Mouse (Mus musculus): ENCODE measurements around the gene Rpl15. TPM values are rescaled to one million over a fixed set of nuclear protein-coding genes. Genes with fewer than 3 reads are reported as not detected.

Rpl15 gene
- 224 and 240 TPM in 2 replicates for polyA plus RNA-seq (2015; fragmentation: Nextera tagmentation; extraction: Ambion mirVana)

DNA sequence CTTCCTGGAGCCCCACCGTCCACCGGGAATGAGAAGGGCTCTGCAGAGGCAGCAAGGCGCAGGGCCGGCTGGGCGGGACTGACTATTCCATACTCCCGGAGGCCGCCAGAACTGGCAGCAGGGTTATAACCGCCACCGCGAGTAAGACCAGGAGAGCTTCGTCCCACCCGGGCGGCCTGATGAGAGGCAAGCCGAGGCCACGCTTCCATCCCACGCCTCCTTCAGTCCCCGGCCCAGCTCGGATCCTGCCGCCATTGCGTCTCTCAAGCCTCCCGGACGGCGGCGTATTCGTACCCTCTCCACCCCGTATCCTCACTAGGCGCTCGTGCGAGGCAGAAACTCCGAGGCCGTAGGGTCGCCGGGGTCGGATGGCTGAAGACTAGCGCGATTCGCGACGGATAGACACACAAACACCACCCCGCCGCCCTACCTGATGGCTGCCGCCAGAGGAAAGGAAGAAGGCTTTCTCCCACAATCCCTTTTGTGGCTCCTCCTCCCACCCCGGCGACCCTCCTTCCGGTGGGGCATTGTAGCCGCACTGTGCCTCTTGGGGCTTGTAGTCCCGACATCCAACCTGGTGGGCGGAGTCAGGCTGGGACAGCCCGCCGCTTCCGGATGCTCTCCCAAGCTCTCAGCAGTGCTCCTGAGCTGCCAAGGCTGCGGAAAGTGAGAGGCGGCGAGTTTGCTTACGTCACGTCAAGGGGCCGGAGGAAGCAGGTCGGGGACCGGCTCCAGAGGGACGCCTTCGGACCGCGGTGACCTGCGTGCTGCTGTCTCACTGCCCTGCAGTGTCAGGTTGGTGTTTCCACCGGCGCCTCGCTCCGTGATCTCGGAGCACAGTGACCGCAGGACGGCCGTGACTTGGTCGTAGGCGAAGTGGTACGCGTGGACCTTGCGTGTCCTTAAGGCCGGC lies at the start of gene Rpl15, which contains the start of gene Nkiras1:
Gene Rpl15, minus strand, starts transcription at position 863 of the 913 bp plus-strand sequence.
Gene Nkiras1, plus strand, starts transcription at position 608 of the 913 bp plus-strand sequence.
- Histone ChIP-seq H3K27me3 (ENCODE audit: insufficient read depth, low read length) (no peaks in the 10 kb centered on the region), H3K4me2 (ENCODE audit: low read depth, low read length) (peak within 1 kb of the TSS; percentile 68), H3K9me3 (ENCODE audit: low read length) (no peaks in the 10 kb centered on the region), H3K4me1 (ENCODE audit: insufficient read depth) (peaks cover 5% of the 10 kb centered on the region; the same call in 1 of the 2 replicates), H3K9ac (replicated peaks) (peak within 1 kb of the TSS; percentile 85), H3K4me3 (ENCODE audit: low read depth, low read length) (peak within 1 kb of the TSS; percentile 72), H3K36me3 (replicated peaks; ENCODE audit: insufficient read depth, low read length) (peaks cover 12% of the 10 kb centered on the region), H3K27ac (ENCODE audit: low read depth) (peak within 1 kb of the TSS; percentile 83)
- WGBS (ENCODE audit: insufficient replicate concordance) = 0% methylated on average over 75 of the region's 78 CpGs
- DNase-seq (peak; percentile 98), ATAC-seq (peak; percentile 99)
- TF ChIP-seq EP300 (IDR thresholded peaks at IDR 0.05; ENCODE audit: low read depth) = no peak
- TF ChIP-seq CTCF (IDR thresholded peaks at IDR 0.05; ENCODE audit: low read depth) = peak; percentile 19

DNA sequence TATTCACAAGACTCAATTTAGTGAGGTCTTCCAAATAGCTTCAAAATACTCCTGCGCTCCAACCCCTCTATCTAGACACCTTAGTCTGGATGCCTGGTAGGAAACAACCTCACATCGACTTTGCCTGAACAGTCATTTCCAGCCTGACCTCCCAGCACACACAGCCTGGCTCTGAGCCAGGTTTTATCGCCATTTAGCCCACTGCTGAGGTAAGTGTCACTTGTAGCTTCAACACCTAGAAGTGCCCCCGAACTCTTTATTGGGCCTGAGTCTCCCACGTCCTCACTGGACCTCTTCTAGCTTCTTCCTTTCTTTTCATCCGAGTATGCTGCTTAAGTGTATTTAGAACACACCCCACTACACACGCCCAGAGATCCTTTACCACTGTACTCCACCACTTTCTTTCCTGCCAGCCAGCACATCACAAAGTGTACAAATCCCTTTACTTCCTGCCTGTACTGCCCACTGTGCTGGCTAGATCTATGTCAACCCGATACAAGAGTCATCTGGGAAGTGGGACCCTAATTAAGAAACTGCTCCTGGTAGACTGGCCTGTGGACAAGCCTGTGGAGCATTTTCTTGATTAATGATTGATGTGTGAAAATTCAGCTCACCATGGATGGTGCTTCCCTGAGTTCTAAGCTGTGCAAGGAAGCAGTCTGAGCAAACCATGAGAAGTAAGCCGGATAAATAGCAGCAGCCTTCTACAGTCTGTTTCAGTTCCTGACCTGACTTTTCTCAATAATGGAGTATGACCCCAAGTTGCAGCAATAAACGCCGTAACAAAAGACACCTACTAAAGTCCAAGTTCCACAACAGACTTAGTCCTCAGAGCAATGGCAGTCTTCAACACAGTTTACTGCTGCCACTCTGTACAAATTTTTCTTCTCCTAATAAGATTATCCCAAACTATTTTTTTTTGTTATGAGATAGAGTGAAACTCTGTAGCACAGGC lies 46.5 kb upstream of the Rpl15 start:
- Histone ChIP-seq H3K27me3 (ENCODE audit: insufficient read depth, low read length) (no peaks in the 10 kb centered on the region), H3K4me1 (ENCODE audit: insufficient read depth) (0 out of 2 replicates have a peak, but pooled peaks cover 3% of the 10 kb centered on the region), H3K4me3 (ENCODE audit: low read depth, low read length) (no peak overlapping the region), H3K4me2 (ENCODE audit: low read depth, low read length) (no peak overlapping the region), H3K9me3 (ENCODE audit: low read length) (no peaks in the 10 kb centered on the region), H3K9ac (replicated peaks) (no peak overlapping the region), H3K27ac (ENCODE audit: low read depth) (peak overlapping the region; percentile 20; the same call in 1 of the 2 replicates), H3K36me3 (replicated peaks; ENCODE audit: insufficient read depth, low read length) (0 out of 2 replicates have a peak, but pooled peaks cover 4% of the 10 kb centered on the region)
- peak; percentile 40 for DNase-seq
- TF ChIP-seq CTCF (IDR thresholded peaks at IDR 0.05; ENCODE audit: low read depth) (no peak), EP300 (IDR thresholded peaks at IDR 0.05; ENCODE audit: low read depth) (no peak)
- 57% methylated on average over 11 of the region's 11 CpGs for WGBS (ENCODE audit: insufficient replicate concordance)
- ATAC-seq = peak; percentile 62

DNA sequence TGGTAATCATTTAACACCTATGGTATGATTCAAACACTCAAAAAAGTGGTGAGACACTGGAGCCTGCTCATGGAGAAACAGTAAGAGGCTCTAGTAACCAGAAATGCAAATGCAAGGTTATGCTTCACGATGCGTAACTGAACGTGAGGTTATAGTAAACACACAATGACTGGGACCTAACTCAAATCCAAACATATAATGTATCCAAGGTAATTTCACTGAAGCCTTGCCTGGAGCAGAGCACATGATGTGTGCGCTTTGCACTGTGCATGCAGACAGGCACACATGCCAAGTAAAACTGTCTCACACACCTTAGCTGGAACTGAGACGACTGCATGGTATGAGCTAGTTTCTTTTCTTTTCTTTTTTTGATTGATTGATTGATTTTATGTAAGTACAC lies 33.0 kb upstream of the Rpl15 start:
- Histone ChIP-seq H3K4me1 (ENCODE audit: insufficient read depth) (peaks cover 12% of the 10 kb centered on the region; the same call in 1 of the 2 replicates), H3K27ac (ENCODE audit: low read depth) (no peak overlapping the region), H3K36me3 (replicated peaks; ENCODE audit: insufficient read depth, low read length) (peaks cover 2% of the 10 kb centered on the region; the same call in 1 of the 2 replicates), H3K4me3 (ENCODE audit: low read depth, low read length) (no peak overlapping the region), H3K9ac (replicated peaks) (no peak overlapping the region), H3K9me3 (ENCODE audit: low read length) (no peaks in the 10 kb centered on the region), H3K4me2 (ENCODE audit: low read depth, low read length) (no peak overlapping the region), H3K27me3 (ENCODE audit: insufficient read depth, low read length) (no peaks in the 10 kb centered on the region)
- no peak for DNase-seq
- TF ChIP-seq EP300 (IDR thresholded peaks at IDR 0.05; ENCODE audit: low read depth) = no peak
- 79% methylated on average over 5 of the region's 5 CpGs for WGBS (ENCODE audit: insufficient replicate concordance)
- ATAC-seq = no peak

- Histone ChIP-seq H3K27ac (ENCODE audit: low read depth) (no peak overlapping the region), H3K4me2 (ENCODE audit: low read depth, low read length) (no peak overlapping the region), H3K9me3 (ENCODE audit: low read length) (no peaks in the 10 kb centered on the region), H3K9ac (replicated peaks) (no peak overlapping the region), H3K27me3 (ENCODE audit: insufficient read depth, low read length) (no peaks in the 10 kb centered on the region), H3K36me3 (replicated peaks; ENCODE audit: insufficient read depth, low read length) (peaks cover 2% of the 10 kb centered on the region; the same call in 1 of the 2 replicates), H3K4me3 (ENCODE audit: low read depth, low read length) (no peak overlapping the region), H3K4me1 (ENCODE audit: insufficient read depth) (peaks cover 12% of the 10 kb centered on the region; the same call in 1 of the 2 replicates)
- ATAC-seq = no peak
- no peak for TF ChIP-seq EP300 (IDR thresholded peaks at IDR 0.05; ENCODE audit: low read depth)
- TF ChIP-seq CTCF (IDR thresholded peaks at IDR 0.05; ENCODE audit: low read depth) = no peak
- no peak for DNase-seq
- 67% methylated on average over 4 of the region's 4 CpGs for WGBS (ENCODE audit: insufficient replicate concordance)
Observed at GRCm38 (mm10) chr14:18303262-18303661, 32.1 kb upstream of the Rpl15 start.

GRCm38 (mm10) chr14:18302750-18303149 lies 31.6 kb upstream of the Rpl15 start:
- no peak overlapping the region for H3K4me2 ChIP-seq (ENCODE audit: low read depth, low read length)
- no peak for ATAC-seq
- H3K36me3 ChIP-seq (replicated peaks; ENCODE audit: insufficient read depth, low read length) = peaks cover 2% of the 10 kb centered on the region; the same call in 1 of the 2 replicates
- TF ChIP-seq EP300 (IDR thresholded peaks at IDR 0.05; ENCODE audit: low read depth) (no peak), CTCF (IDR thresholded peaks at IDR 0.05; ENCODE audit: low read depth) (no peak)
- no peak for DNase-seq
- no peak overlapping the region for H3K9ac ChIP-seq (replicated peaks)
- no peak overlapping the region for H3K4me3 ChIP-seq (ENCODE audit: low read depth, low read length)
- H3K4me1 ChIP-seq (ENCODE audit: insufficient read depth) = peaks cover 12% of the 10 kb centered on the region; the same call in 1 of the 2 replicates
- 70% methylated on average over 3 of the region's 3 CpGs for WGBS (ENCODE audit: insufficient replicate concordance)
- H3K27ac ChIP-seq (ENCODE audit: low read depth) = no peak overlapping the region
- no peaks in the 10 kb centered on the region for H3K9me3 ChIP-seq (ENCODE audit: low read length)
- no peaks in the 10 kb centered on the region for H3K27me3 ChIP-seq (ENCODE audit: insufficient read depth, low read length)

Data from liver, postnatal 0 days (tissue).